1 mouse cellular context compared by ENCODE assay signal in the genomic region with DNA sequence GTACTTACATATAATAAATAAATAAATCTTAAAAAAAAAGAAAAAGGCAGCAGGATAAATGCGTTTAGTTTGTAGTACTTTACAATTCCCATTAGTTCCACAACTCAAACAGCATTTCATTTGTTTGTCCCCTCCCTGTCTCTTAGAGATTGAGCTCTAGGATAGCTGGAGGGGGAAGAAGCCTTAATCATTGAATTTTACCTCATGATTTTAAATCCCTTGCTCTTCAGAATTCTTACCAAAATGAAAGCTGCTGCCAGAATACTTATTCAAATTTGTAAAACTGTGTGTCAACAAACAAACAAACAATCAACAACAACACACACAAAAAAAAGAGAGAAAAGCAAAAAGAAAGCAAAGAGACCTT.
TF ChIP-seq lines count a peak whose summit lies in the region.

No protein-coding gene starts in this region.

TF ChIP-seq in myocyte, 11 proteins besides CTCF, POLR2A, EP300 and RAD21:
- TF ChIP-seq REST (IDR thresholded peaks at IDR 0.05; ENCODE audit: insufficient read depth, insufficient read length) (no peak), TCF12 (IDR thresholded peaks at IDR 0.05; ENCODE audit: insufficient read depth, poor library complexity, severe bottlenecking) (no peak), CEBPB (IDR thresholded peaks at IDR 0.05; ENCODE audit: insufficient read depth, poor library complexity, severe bottlenecking) (no peak), MAX (IDR thresholded peaks at IDR 0.05; ENCODE audit: low read depth) (no peak), SRF (IDR thresholded peaks at IDR 0.05; ENCODE audit: control insufficient read depth, insufficient read length, low read depth) (no peak), USF1 (IDR thresholded peaks at IDR 0.05; ENCODE audit: low read depth) (no peak), POLR2AphosphoS2 (IDR thresholded peaks at IDR 0.05; ENCODE audit: insufficient read length, low read depth) (no peak), E2F4 (IDR thresholded peaks at IDR 0.05; ENCODE audit: insufficient read depth) (no peak), MYOD1 (IDR thresholded peaks at IDR 0.05; ENCODE audit: control insufficient read depth in 1 of 3, insufficient read length in 2 of 3, low read depth in 2 of 3) (no peak), TCF3 (IDR thresholded peaks at IDR 0.05; ENCODE audit: insufficient read length, low read depth) (no peak), MYOG (IDR thresholded peaks at IDR 0.05; ENCODE audit: control insufficient read depth in 1 of 3, insufficient read depth in 1 of 3, insufficient read length in 2 of 3, low read depth in 2 of 3) (no peak)
